Mouse (Mus musculus): Measurements from ENCODE around the gene Trip12.

GRCm38 (mm10) chr1:84866231-84866630 lies 25.9 kb upstream of the Trip12 start:
- no peak for TF ChIP-seq CTCF (IDR thresholded peaks at IDR 0.05; ENCODE audit: borderline replicate concordance, extremely low read depth, insufficient read depth, insufficient read length)
- TF ChIP-seq POLR2A (IDR thresholded peaks at IDR 0.05; ENCODE audit: borderline replicate concordance, extremely low read depth, insufficient read depth, insufficient read length, poor library complexity, severe bottlenecking), result no peak
